Mouse (Mus musculus): ENCODE data around the gene Sec61b.

Gene Sec61b

GRCm38 (mm10) chr4:47491243-47491642, 16.8 kb downstream of the Sec61b start:
- no peak for DNase-seq (ENCODE audit: low spot score)

GRCm38 (mm10) chr4:47492311-47493086, 18.0 kb downstream of the Sec61b start:
- DNase-seq (ENCODE audit: low spot score): no peak

- DNase-seq (ENCODE audit: low spot score): no peak
Observed at GRCm38 (mm10) chr4:47493456-47493855, 19.0 kb downstream of the Sec61b start.

GRCm38 (mm10) chr4:47494137-47494536, 19.7 kb downstream of the Sec61b start:
- DNase-seq (ENCODE audit: low spot score): no peak

GRCm38 (mm10) chr4:47494686-47495085, 20.2 kb downstream of the Sec61b start:
- no peak for DNase-seq (ENCODE audit: low spot score)

GRCm38 (mm10) chr4:47497811-47498385, 23.4 kb downstream of the Sec61b start:
- no peak for DNase-seq (ENCODE audit: low spot score)

- no peak for DNase-seq (ENCODE audit: low spot score)
Observed at GRCm38 (mm10) chr4:47499121-47499545, 24.7 kb downstream of the Sec61b start.

GRCm38 (mm10) chr4:47502546-47502971, 28.1 kb downstream of the Sec61b start:
- no peak for DNase-seq (ENCODE audit: low spot score)

GRCm38 (mm10) chr4:47503045-47503444, 28.6 kb downstream of the Sec61b start:
- DNase-seq (ENCODE audit: low spot score): no peak

- no peak for DNase-seq (ENCODE audit: low spot score)
Observed at GRCm38 (mm10) chr4:47504841-47505517, 30.5 kb downstream of the Sec61b start.

- no peak for DNase-seq (ENCODE audit: low spot score)
Observed at GRCm38 (mm10) chr4:47518551-47519181, 44.2 kb downstream of the Sec61b start.

GRCm38 (mm10) chr4:47520076-47520475, 45.6 kb downstream of the Sec61b start:
- no peak for DNase-seq (ENCODE audit: low spot score)

- no peak for DNase-seq (ENCODE audit: low spot score)
Observed at GRCm38 (mm10) chr4:47521884-47522605, 47.6 kb downstream of the Sec61b start.

GRCm38 (mm10) chr4:47529866-47530265, 55.4 kb downstream of the Sec61b start:
- DNase-seq (ENCODE audit: low spot score): no peak

All from urinary bladder, postnatal 10 days (tissue).